Mouse (Mus musculus) small intestine, adult 2 months (tissue): ENCODE results near the gene Krt83.

Experiments used
- CTCF ChIP-seq: fragments of 200-500 bp; IDR thresholded peaks from 2 replicates; pipeline ENCODE4 v1.5.1; 2012; ENCODE audit warnings: low read depth, mild to moderate bottlenecking, control low read depth, inconsistent platforms, low read length, moderate library complexity, mixed read lengths; ENCODE audit not compliant: insufficient replicate concordance, insufficient read length; ENCODE audit errors: extremely low read depth
- POLR2A ChIP-seq: fragments of 200-500 bp; IDR thresholded peaks from 2 replicates; pipeline ENCODE4 v1.6.1; 2012; ENCODE audit warnings: low read depth, mild to moderate bottlenecking, control low read depth, inconsistent platforms, low read length, moderate library complexity

GRCm38 (mm10) chr15:101494203-101494602, 2.9 kb upstream of the Krt83 start:
- TF ChIP-seq CTCF (no peak), POLR2A (no peak)
